Mouse (Mus musculus) liver, postnatal 0 days (tissue): ENCODE results near the gene Gpr39. TPM values are rescaled to one million over a fixed set of nuclear protein-coding genes. Genes with fewer than 3 reads are reported as not detected.
A peak's percentile ranks its signal among the peaks of the same experiment; 100 is the strongest.

Experiments
- ATAC-seq: fragments of 200-750 bp; cut with Nextera tagmentation; 2 replicates; pipeline ENCODE4 v1.8.0; 2017; ENCODE audit warnings: mild to moderate bottlenecking, moderate library complexity
- DNase-seq: peaks from one replicate; pipeline ENCODE4 v3.0.0-alpha.2; 2016
- H3K27ac ChIP-seq: fragments of 300-500 bp; sonication (generic); 2 replicates; pipeline ENCODE4 v1.5.1; 2014; ENCODE audit warnings: antibody characterized with exemption, moderate library complexity, mild to moderate bottlenecking, low read depth
- H3K27me3 ChIP-seq: fragments of 300-500 bp; sonication (generic); 2 replicates; pipeline ENCODE4 v1.6.1; 2014; ENCODE audit warnings: low read length, control low read depth, mixed read lengths; ENCODE audit not compliant: insufficient read depth
- H3K36me3 ChIP-seq: fragments of 300-500 bp; sonication (generic); replicated peaks from 2 replicates; pipeline ENCODE4 v1.6.1; 2014; ENCODE audit warnings: mild to moderate bottlenecking, control low read depth, low read length, moderate library complexity, mixed read lengths; ENCODE audit not compliant: insufficient read depth
- H3K4me1 ChIP-seq: fragments of 300-500 bp; sonication (generic); 2 replicates; pipeline ENCODE4 v1.6.1; 2014; ENCODE audit warnings: antibody characterized with exemption, mild to moderate bottlenecking, control low read depth; ENCODE audit not compliant: insufficient read depth
- H3K4me2 ChIP-seq: fragments of 300-500 bp; sonication (generic); 2 replicates; pipeline ENCODE4 v1.6.1; 2014; ENCODE audit warnings: low read depth, mild to moderate bottlenecking, low read length, moderate library complexity, mixed read lengths
- H3K4me3 ChIP-seq: fragments of 300-500 bp; sonication (generic); 2 replicates; pipeline ENCODE4 v1.5.1; 2014; ENCODE audit warnings: low read depth, low read length
- H3K9ac ChIP-seq: fragments of 300-500 bp; sonication (generic); replicated peaks from 2 replicates; pipeline ENCODE4 v1.6.1; 2014; ENCODE audit warnings: mild to moderate bottlenecking, moderate library complexity
- H3K9me3 ChIP-seq: fragments of 300-500 bp; sonication (generic); 2 replicates; pipeline ENCODE4 v1.6.1; 2016; ENCODE audit warnings: mild to moderate bottlenecking, control low read depth, low read length, mixed read lengths
- CTCF ChIP-seq: sonication (generic); IDR thresholded peaks from 2 replicates; pipeline ENCODE4 v1.5.1; 2016; ENCODE audit warnings: antibody characterized with exemption, low read depth
- EP300 ChIP-seq: IDR thresholded peaks from 2 replicates; pipeline ENCODE4 v1.6.1; 2016; ENCODE audit warnings: antibody characterized with exemption, low read depth, mild to moderate bottlenecking
- WGBS: fragments of 180-500 bp; shearing (Covaris S2); extraction: QIAGEN DNeasy Blood & Tissue Kit; methylation state at CpG from one replicate; pipeline ENCODE4 v1.1.7; 2014; ENCODE audit not compliant: insufficient replicate concordance; 5-methylcytosine and 5-hydroxymethylcytosine counted together
- polyA plus RNA-seq: library from polyadenylated mRNA; unstranded; fragments of >200 nt; fragmentation: Nextera tagmentation; extraction: Ambion mirVana; gene quantifications from 2 replicates; pipeline ENCODE4 v1.2.1, GENCODE M21; 2015

Gpr39 gene
- polyA plus RNA-seq, 1 experiment from 2014 or later: 3.7 TPM

GRCm38 (mm10) chr1:125721104-125721758 lies 44.4 kb downstream of the Gpr39 start:
- DNase-seq (no peak), ATAC-seq (peak; percentile 54; the same call in 1 of the 2 replicates)
- WGBS: 79% methylated on average over 12 of the region's 12 CpGs
- H3K4me1 ChIP-seq: no peaks in the 10 kb centered on the region
- no peak overlapping the region for H3K9ac ChIP-seq
- H3K9me3 ChIP-seq: no peaks in the 10 kb centered on the region
- no peak overlapping the region for H3K4me3 ChIP-seq
- TF ChIP-seq CTCF (no peak), EP300 (no peak)
- no peak overlapping the region for H3K4me2 ChIP-seq
- no peaks in the 10 kb centered on the region for H3K36me3 ChIP-seq
- no peaks in the 10 kb centered on the region for H3K27me3 ChIP-seq
- H3K27ac ChIP-seq: no peak overlapping the region

GRCm38 (mm10) chr1:125724304-125724703 lies 47.5 kb downstream of the Gpr39 start:
- H3K36me3 ChIP-seq: no peaks in the 10 kb centered on the region
- ATAC-seq: no peak
- no peak overlapping the region for H3K4me2 ChIP-seq
- no peaks in the 10 kb centered on the region for H3K27me3 ChIP-seq
- TF ChIP-seq CTCF (no peak), EP300 (no peak)
- no peaks in the 10 kb centered on the region for H3K9me3 ChIP-seq
- H3K4me3 ChIP-seq: no peak overlapping the region
- 81% methylated on average over 5 of the region's 5 CpGs for WGBS
- no peak overlapping the region for H3K27ac ChIP-seq
- H3K9ac ChIP-seq: no peak overlapping the region
- DNase-seq: no peak
- no peaks in the 10 kb centered on the region for H3K4me1 ChIP-seq

- H3K27me3 ChIP-seq: no peaks in the 10 kb centered on the region
- 52% methylated on average over 6 of the region's 6 CpGs for WGBS
- H3K4me1 ChIP-seq: no peaks in the 10 kb centered on the region
- no peak overlapping the region for H3K9ac ChIP-seq
- H3K4me2 ChIP-seq: no peak overlapping the region
- ATAC-seq: peak; percentile 41
- DNase-seq: no peak
- no peak overlapping the region for H3K4me3 ChIP-seq
- no peaks in the 10 kb centered on the region for H3K9me3 ChIP-seq
- TF ChIP-seq CTCF (no peak), EP300 (no peak)
- no peaks in the 10 kb centered on the region for H3K36me3 ChIP-seq
- no peak overlapping the region for H3K27ac ChIP-seq
Measured at GRCm38 (mm10) chr1:125729025-125729565, 52.3 kb downstream of the Gpr39 start.

GRCm38 (mm10) chr1:125729731-125730536 lies 53.1 kb downstream of the Gpr39 start:
- ATAC-seq: no peak

GRCm38 (mm10) chr1:125730537-125730880 lies 53.7 kb downstream of the Gpr39 start:
- DNase-seq (no peak), ATAC-seq (no peak)
- 75% methylated on average over 6 of the region's 6 CpGs for WGBS

More at GRCm38 (mm10) chr1:125729731-125730536, 53.1 kb downstream of the Gpr39 start:
- H3K4me2 ChIP-seq: no peak overlapping the region
- no peak for DNase-seq
- no peak overlapping the region for H3K27ac ChIP-seq
- no peak overlapping the region for H3K9ac ChIP-seq
- H3K4me3 ChIP-seq: no peak overlapping the region
- H3K4me1 ChIP-seq: no peaks in the 10 kb centered on the region
- no peaks in the 10 kb centered on the region for H3K27me3 ChIP-seq
- no peaks in the 10 kb centered on the region for H3K36me3 ChIP-seq
- no peak for TF ChIP-seq CTCF
- no peak for TF ChIP-seq EP300
- whole genome bisulfite sequencing: 65% methylated on average over 13 of the region's 13 CpGs
- H3K9me3 ChIP-seq: no peaks in the 10 kb centered on the region

GRCm38 (mm10) chr1:125731854-125732253 lies 55.1 kb downstream of the Gpr39 start:
- Histone ChIP-seq H3K4me3 (no peak overlapping the region), H3K9me3 (no peaks in the 10 kb centered on the region), H3K27me3 (no peaks in the 10 kb centered on the region), H3K9ac (no peak overlapping the region), H3K4me2 (no peak overlapping the region), H3K27ac (no peak overlapping the region), H3K4me1 (no peaks in the 10 kb centered on the region), H3K36me3 (no peaks in the 10 kb centered on the region)
- 60% methylated on average over 4 of the region's 4 CpGs for WGBS
- ATAC-seq: no peak
- TF ChIP-seq CTCF (no peak), EP300 (no peak)
- DNase-seq: no peak

More at GRCm38 (mm10) chr1:125730537-125730880, 53.7 kb downstream of the Gpr39 start:
- Histone ChIP-seq H3K27ac (no peak overlapping the region), H3K27me3 (no peaks in the 10 kb centered on the region), H3K4me1 (no peaks in the 10 kb centered on the region), H3K9me3 (no peaks in the 10 kb centered on the region), H3K4me3 (no peak overlapping the region), H3K4me2 (no peak overlapping the region), H3K36me3 (no peaks in the 10 kb centered on the region), H3K9ac (no peak overlapping the region)
- TF ChIP-seq CTCF (no peak), EP300 (no peak)
